Mouse (Mus musculus): ENCODE data around the gene Tcaf2. TPM values are rescaled to one million over a fixed set of nuclear protein-coding genes. Genes with fewer than 3 reads are reported as not detected.
A peak's percentile ranks its signal among the peaks of the same experiment; 100 is the strongest.

Gene Tcaf2
- polyA plus RNA-seq, 1 experiment: 7.9 TPM

GRCm38 (mm10) chr6:42612218-42612617 lies 32.8 kb downstream of the Tcaf2 start:
- no peak for DNase-seq
- H3K4me3 ChIP-seq (ENCODE audit: control insufficient read depth, insufficient read depth, low read length): no peak overlapping the region
- no peaks in the 10 kb centered on the region for H3K4me1 ChIP-seq (replicated peaks; ENCODE audit: control insufficient read depth, insufficient read depth, low read length)
- no peak overlapping the region for H3K27ac ChIP-seq (ENCODE audit: control insufficient read depth, insufficient read depth, low read length)
- TF ChIP-seq POLR2A (IDR thresholded peaks at IDR 0.05; ENCODE audit: control insufficient read depth, extremely low read depth, insufficient read depth, low read length, poor library complexity) (no peak), CTCF (IDR thresholded peaks at IDR 0.05; ENCODE audit: borderline replicate concordance, control insufficient read depth, extremely low read depth, insufficient read depth, low read length, poor library complexity) (no peak)
- H3K36me3 ChIP-seq (ENCODE audit: control insufficient read depth, insufficient read depth, low read length): no peaks in the 10 kb centered on the region
- no peaks in the 10 kb centered on the region for H3K27me3 ChIP-seq (ENCODE audit: control insufficient read depth, insufficient read depth, low read length)

- TF ChIP-seq POLR2A (IDR thresholded peaks at IDR 0.05; ENCODE audit: control insufficient read depth, extremely low read depth, insufficient read depth, low read length, poor library complexity) (no peak), CTCF (IDR thresholded peaks at IDR 0.05; ENCODE audit: borderline replicate concordance, control insufficient read depth, extremely low read depth, insufficient read depth, low read length, poor library complexity) (no peak)
- no peak overlapping the region for H3K4me3 ChIP-seq (ENCODE audit: control insufficient read depth, insufficient read depth, low read length)
- WGBS: 88% methylated on average over 4 of the region's 4 CpGs
Measured at GRCm38 (mm10) chr6:42610954-42611522, 34.0 kb downstream of the Tcaf2 start.

GRCm38 (mm10) chr6:42597592-42597991 lies 47.5 kb downstream of the Tcaf2 start, which contains the start of gene Tcaf3:
Gene Tcaf3 (minus strand): TSS chr6:42597692.
- no peaks in the 10 kb centered on the region for H3K27me3 ChIP-seq (ENCODE audit: control insufficient read depth, insufficient read depth, low read length)
- WGBS: 92% methylated on average over 4 of the region's 4 CpGs
- no peak within 1 kb of the TSS for H3K4me3 ChIP-seq (ENCODE audit: control insufficient read depth, insufficient read depth, low read length)
- H3K4me1 ChIP-seq (replicated peaks; ENCODE audit: control insufficient read depth, insufficient read depth, low read length): no peaks in the 10 kb centered on the region
- H3K36me3 ChIP-seq (ENCODE audit: control insufficient read depth, insufficient read depth, low read length): no peaks in the 10 kb centered on the region
- no peak for DNase-seq
- H3K27ac ChIP-seq (ENCODE audit: control insufficient read depth, insufficient read depth, low read length): no peak within 1 kb of the TSS
- TF ChIP-seq POLR2A (IDR thresholded peaks at IDR 0.05; ENCODE audit: control insufficient read depth, extremely low read depth, insufficient read depth, low read length, poor library complexity) (no peak), CTCF (IDR thresholded peaks at IDR 0.05; ENCODE audit: borderline replicate concordance, control insufficient read depth, extremely low read depth, insufficient read depth, low read length, poor library complexity) (no peak)

More at GRCm38 (mm10) chr6:42610954-42611522, 34.0 kb downstream of the Tcaf2 start:
- no peak overlapping the region for H3K27ac ChIP-seq (ENCODE audit: control insufficient read depth, insufficient read depth, low read length)
- no peaks in the 10 kb centered on the region for H3K27me3 ChIP-seq (ENCODE audit: control insufficient read depth, insufficient read depth, low read length)
- no peaks in the 10 kb centered on the region for H3K36me3 ChIP-seq (ENCODE audit: control insufficient read depth, insufficient read depth, low read length)
- no peak for DNase-seq
- H3K4me1 ChIP-seq (replicated peaks; ENCODE audit: control insufficient read depth, insufficient read depth, low read length): no peaks in the 10 kb centered on the region

- Histone ChIP-seq H3K36me3 (ENCODE audit: control insufficient read depth, insufficient read depth, low read length) (no peaks in the 10 kb centered on the region), H3K27me3 (ENCODE audit: control insufficient read depth, insufficient read depth, low read length) (no peaks in the 10 kb centered on the region), H3K27ac (ENCODE audit: control insufficient read depth, insufficient read depth, low read length) (no peak overlapping the region), H3K4me3 (ENCODE audit: control insufficient read depth, insufficient read depth, low read length) (no peak overlapping the region), H3K4me1 (replicated peaks; ENCODE audit: control insufficient read depth, insufficient read depth, low read length) (no peaks in the 10 kb centered on the region)
- DNase-seq: no peak
- WGBS: 84% methylated on average over 17 of the region's 17 CpGs
- TF ChIP-seq CTCF (IDR thresholded peaks at IDR 0.05; ENCODE audit: borderline replicate concordance, control insufficient read depth, extremely low read depth, insufficient read depth, low read length, poor library complexity) (no peak), POLR2A (IDR thresholded peaks at IDR 0.05; ENCODE audit: control insufficient read depth, extremely low read depth, insufficient read depth, low read length, poor library complexity) (no peak)
Measured at GRCm38 (mm10) chr6:42593138-42593882, 51.7 kb downstream of the Tcaf2 start.

GRCm38 (mm10) chr6:42586569-42586968 lies 58.5 kb downstream of the Tcaf2 start:
- no peak overlapping the region for H3K27ac ChIP-seq (ENCODE audit: control insufficient read depth, insufficient read depth, low read length)
- no peaks in the 10 kb centered on the region for H3K36me3 ChIP-seq (ENCODE audit: control insufficient read depth, insufficient read depth, low read length)
- no peak for DNase-seq
- no peak overlapping the region for H3K4me3 ChIP-seq (ENCODE audit: control insufficient read depth, insufficient read depth, low read length)
- WGBS: 89% methylated on average over 5 of the region's 5 CpGs
- H3K4me1 ChIP-seq (replicated peaks; ENCODE audit: control insufficient read depth, insufficient read depth, low read length): no peaks in the 10 kb centered on the region
- TF ChIP-seq CTCF (IDR thresholded peaks at IDR 0.05; ENCODE audit: borderline replicate concordance, control insufficient read depth, extremely low read depth, insufficient read depth, low read length, poor library complexity): no peak
- no peak for TF ChIP-seq POLR2A (IDR thresholded peaks at IDR 0.05; ENCODE audit: control insufficient read depth, extremely low read depth, insufficient read depth, low read length, poor library complexity)
- no peaks in the 10 kb centered on the region for H3K27me3 ChIP-seq (ENCODE audit: control insufficient read depth, insufficient read depth, low read length)

- no peak overlapping the region for H3K4me3 ChIP-seq (ENCODE audit: control insufficient read depth, insufficient read depth, low read length)
- H3K36me3 ChIP-seq (ENCODE audit: control insufficient read depth, insufficient read depth, low read length): no peaks in the 10 kb centered on the region
- WGBS: under 1% methylated on average over 7 of the region's 7 CpGs
- no peaks in the 10 kb centered on the region for H3K4me1 ChIP-seq (replicated peaks; ENCODE audit: control insufficient read depth, insufficient read depth, low read length)
- TF ChIP-seq POLR2A (IDR thresholded peaks at IDR 0.05; ENCODE audit: control insufficient read depth, extremely low read depth, insufficient read depth, low read length, poor library complexity) (no peak), CTCF (IDR thresholded peaks at IDR 0.05; ENCODE audit: borderline replicate concordance, control insufficient read depth, extremely low read depth, insufficient read depth, low read length, poor library complexity) (no peak)
- H3K27ac ChIP-seq (ENCODE audit: control insufficient read depth, insufficient read depth, low read length): no peak overlapping the region
- no peaks in the 10 kb centered on the region for H3K27me3 ChIP-seq (ENCODE audit: control insufficient read depth, insufficient read depth, low read length)
- peak; percentile 52 for DNase-seq
Measured at GRCm38 (mm10) chr6:42583488-42583872, 61.6 kb downstream of the Tcaf2 start.
